Mouse (Mus musculus): ENCODE results near the gene Myadm.
"Not testable (repeated sequence)": the region's sequence is repeated elsewhere in the genome, so short reads cannot be mapped to it uniquely, and the experiment has no call there.

Gene Myadm

GRCm38 (mm10) chr7:3288976-3289970 lies at the start of gene Myadm, which contains the start of gene Prkcg:
Gene Myadm, plus strand, starts transcription at chr7:3289080.
Gene Prkcg, plus strand, starts transcription at chr7:3289179.
- peak; percentile 76 for DNase-seq (ENCODE audit: low read depth, low spot score)

- no peak for DNase-seq (ENCODE audit: low read depth, low spot score)
These were observed 49.7 kb upstream of the Myadm start for GRCm38 (mm10) chr7:3239193-3239592.

- DNase-seq (ENCODE audit: low read depth, low spot score): no peak
These were observed 28.2 kb upstream of the Myadm start for GRCm38 (mm10) chr7:3260701-3261100.

- no peak for DNase-seq (ENCODE audit: low read depth, low spot score)
These were observed 27.4 kb upstream of the Myadm start for GRCm38 (mm10) chr7:3261446-3261845.

GRCm38 (mm10) chr7:3262789-3263188 lies 26.1 kb upstream of the Myadm start:
- peak; percentile 38 for DNase-seq (ENCODE audit: low read depth, low spot score)

- DNase-seq (ENCODE audit: low read depth, low spot score): no peak
These were observed 24.4 kb upstream of the Myadm start for GRCm38 (mm10) chr7:3264390-3265022.

- DNase-seq (ENCODE audit: low read depth, low spot score): peak; percentile 69
These were observed 23.6 kb upstream of the Myadm start for GRCm38 (mm10) chr7:3265311-3265710.

- DNase-seq (ENCODE audit: low read depth, low spot score): no peak
These were observed 21.6 kb upstream of the Myadm start for GRCm38 (mm10) chr7:3267261-3267660.

GRCm38 (mm10) chr7:3267888-3268287 lies 21.0 kb upstream of the Myadm start:
- no peak for DNase-seq (ENCODE audit: low read depth, low spot score)

GRCm38 (mm10) chr7:3268291-3268690 lies 20.6 kb upstream of the Myadm start:
- peak; percentile 25 for DNase-seq (ENCODE audit: low read depth, low spot score)

GRCm38 (mm10) chr7:3272206-3272605 lies 16.7 kb upstream of the Myadm start:
- no peak for DNase-seq (ENCODE audit: low read depth, low spot score)

- DNase-seq (ENCODE audit: low read depth, low spot score): peak; percentile 86
These were observed 13.3 kb upstream of the Myadm start for GRCm38 (mm10) chr7:3275455-3276170.

- DNase-seq (ENCODE audit: low read depth, low spot score): not testable (repeated sequence)
These were observed 12.1 kb upstream of the Myadm start for GRCm38 (mm10) chr7:3276781-3277180.

- DNase-seq (ENCODE audit: low read depth, low spot score): no peak
These were observed 8.7 kb upstream of the Myadm start for GRCm38 (mm10) chr7:3280080-3280653.

- no peak for DNase-seq (ENCODE audit: low read depth, low spot score)
These were observed 8.2 kb upstream of the Myadm start for GRCm38 (mm10) chr7:3280654-3281153.

GRCm38 (mm10) chr7:3281741-3282140 lies 7.1 kb upstream of the Myadm start:
- DNase-seq (ENCODE audit: low read depth, low spot score): no peak

GRCm38 (mm10) chr7:3283081-3283875 lies 5.6 kb upstream of the Myadm start:
- DNase-seq (ENCODE audit: low read depth, low spot score): no peak

GRCm38 (mm10) chr7:3284604-3285003 lies 4.3 kb upstream of the Myadm start:
- no peak for DNase-seq (ENCODE audit: low read depth, low spot score)

GRCm38 (mm10) chr7:3286036-3286435 lies 2.8 kb upstream of the Myadm start:
- DNase-seq (ENCODE audit: low read depth, low spot score): no peak

- DNase-seq (ENCODE audit: low read depth, low spot score): peak; percentile 53
These were observed 1.7 kb upstream of the Myadm start for GRCm38 (mm10) chr7:3287186-3287585.
